Mouse (Mus musculus) stomach, embryonic 14.5 days (tissue): ENCODE results near the gene Atxn10. TPM values are rescaled to one million over a fixed set of nuclear protein-coding genes. Genes with fewer than 3 reads are reported as not detected.

Source experiments
- ATAC-seq: fragments of 200-750 bp; cut with Nextera tagmentation; 2 replicates; pipeline ENCODE4 v1.8.0; 2017; ENCODE audit warnings: low read depth, moderate TSS enrichment; ENCODE audit not compliant: insufficient number of reproducible peaks, insufficient read depth, low FRiP score
- H3K27ac ChIP-seq: fragments of 300-500 bp; sonication (generic); 2 replicates; pipeline ENCODE4 v1.5.1; 2014; ENCODE audit warnings: mild to moderate bottlenecking, low read length, moderate library complexity, mixed read lengths
- H3K27me3 ChIP-seq: fragments of 300-500 bp; sonication (generic); 2 replicates; pipeline ENCODE4 v1.6.1; 2014; ENCODE audit warnings: low read length, control low read depth, mixed read lengths; ENCODE audit not compliant: control insufficient read depth, insufficient read depth
- H3K36me3 ChIP-seq: fragments of 300-500 bp; sonication (generic); 2 replicates; pipeline ENCODE4 v1.6.1; 2014; ENCODE audit warnings: mild to moderate bottlenecking, control low read depth, low read length, moderate library complexity, mixed read lengths; ENCODE audit not compliant: control insufficient read depth, insufficient read depth
- H3K4me1 ChIP-seq: fragments of 300-500 bp; sonication (generic); 2 replicates; pipeline ENCODE4 v1.6.1; 2014; ENCODE audit warnings: low read length, control low read depth, mixed read lengths; ENCODE audit not compliant: control insufficient read depth, insufficient read depth
- H3K4me2 ChIP-seq: fragments of 300-500 bp; sonication (generic); replicated peaks from 2 replicates; pipeline ENCODE4 v1.6.1; 2014; ENCODE audit warnings: low read depth, low read length, control low read depth
- H3K4me3 ChIP-seq: fragments of 300-500 bp; sonication (generic); 2 replicates; pipeline ENCODE4 v1.5.1; 2014; ENCODE audit warnings: low read depth, low read length, control low read depth
- H3K9ac ChIP-seq: fragments of 300-500 bp; sonication (generic); replicated peaks from 2 replicates; pipeline ENCODE4 v1.6.1; 2014; ENCODE audit warnings: low read depth, mild to moderate bottlenecking, control low read depth, low read length, moderate library complexity, mixed read lengths
- H3K9me3 ChIP-seq: fragments of 300-500 bp; sonication (generic); 2 replicates; pipeline ENCODE4 v1.6.1; 2016; ENCODE audit warnings: low read depth, low read length, control low read depth; ENCODE audit not compliant: control insufficient read depth
- WGBS: fragments of 180-500 bp; shearing (Covaris S2); extraction: QIAGEN DNeasy Blood & Tissue Kit; methylation state at CpG from one replicate; pipeline ENCODE4 v1.1.7; 2014; 5-methylcytosine and 5-hydroxymethylcytosine counted together
- polyA plus RNA-seq: library from polyadenylated mRNA; unstranded; fragments of >200 nt; fragmentation: Nextera tagmentation; extraction: Ambion mirVana; gene quantifications from 2 replicates; pipeline ENCODE4 v1.2.1, GENCODE M21; 2014

Atxn10 gene
- polyA plus RNA-seq, 1 experiment from 2014 or later, result 258 TPM

DNA sequence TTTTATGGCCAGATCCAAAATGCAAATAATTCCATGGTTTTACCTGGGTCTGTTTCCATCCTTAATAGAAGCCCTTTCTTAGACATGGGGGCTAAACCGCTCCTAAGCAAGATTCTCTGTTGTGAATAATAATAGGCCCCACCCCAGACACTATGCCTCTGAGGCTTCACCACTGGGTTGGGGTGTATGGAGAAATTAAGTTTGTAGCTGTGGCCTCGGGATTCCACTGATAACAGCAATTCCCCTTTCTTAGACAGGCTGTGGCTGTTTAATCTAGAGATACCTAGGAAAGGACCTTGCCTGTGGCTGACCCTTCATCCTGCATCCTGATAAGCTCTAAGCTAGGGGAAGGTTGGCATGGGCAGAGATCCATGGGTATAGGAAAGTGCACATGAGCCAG lies 78.6 kb downstream of the Atxn10 start:
- Histone ChIP-seq H3K27ac (no peak overlapping the region), H3K4me3 (no peak overlapping the region), H3K4me1 (no peaks in the 10 kb centered on the region), H3K36me3 (no peaks in the 10 kb centered on the region), H3K4me2 (no peak overlapping the region), H3K9me3 (no peaks in the 10 kb centered on the region), H3K27me3 (no peaks in the 10 kb centered on the region), H3K9ac (no peak overlapping the region)
- WGBS, result 89% methylated on average over 2 of the region's 2 CpGs
- no peak for ATAC-seq

DNA sequence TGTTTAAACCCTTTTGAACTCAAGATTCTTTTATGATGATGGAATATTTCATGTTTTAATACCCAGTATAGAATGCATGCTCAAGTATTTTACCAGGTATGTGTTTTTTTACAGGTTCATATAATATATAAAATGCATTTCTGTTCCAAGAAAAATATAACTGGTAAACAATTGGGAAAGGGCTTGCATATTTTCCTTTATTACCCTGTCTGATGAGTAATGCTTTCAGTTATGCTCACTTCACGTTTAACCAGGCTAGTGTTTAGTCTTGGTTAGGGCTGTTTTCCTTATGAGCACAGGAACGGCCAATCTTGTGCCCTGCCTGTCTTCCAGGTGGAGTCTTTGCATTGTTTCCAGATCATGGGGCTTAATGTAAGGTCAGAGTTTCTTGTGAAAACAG lies 84.6 kb downstream of the Atxn10 start:
- H3K36me3 ChIP-seq, result no peaks in the 10 kb centered on the region
- no peak overlapping the region for H3K27ac ChIP-seq
- 51% methylated on average over 2 of the region's 2 CpGs for WGBS
- H3K9me3 ChIP-seq, result no peaks in the 10 kb centered on the region
- H3K27me3 ChIP-seq, result no peaks in the 10 kb centered on the region
- no peak for ATAC-seq
- H3K4me2 ChIP-seq, result no peak overlapping the region
- H3K4me1 ChIP-seq, result no peaks in the 10 kb centered on the region
- no peak overlapping the region for H3K9ac ChIP-seq
- no peak overlapping the region for H3K4me3 ChIP-seq

DNA sequence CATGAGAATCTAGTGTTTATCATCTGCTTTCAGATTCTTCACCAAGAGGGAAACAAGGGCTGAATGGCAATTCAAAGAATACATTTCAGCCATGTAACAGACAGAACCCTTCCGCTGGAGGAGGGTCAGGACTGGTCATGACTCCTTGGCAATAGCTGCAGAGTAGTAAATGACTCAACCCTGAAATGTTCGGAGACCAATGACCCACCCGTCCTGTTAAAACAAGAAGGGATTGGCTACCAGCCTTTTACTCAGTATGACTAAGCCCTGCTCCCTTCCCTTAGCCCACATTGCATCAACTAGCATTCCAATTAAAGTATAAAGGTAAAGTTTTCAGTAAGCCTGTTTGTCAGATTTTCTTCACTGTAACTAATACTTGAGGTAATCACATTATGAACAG lies 88.2 kb downstream of the Atxn10 start:
- ATAC-seq, result no peak
- H3K27me3 ChIP-seq, result no peaks in the 10 kb centered on the region
- H3K4me3 ChIP-seq, result no peak overlapping the region
- 81% methylated on average over 3 of the region's 3 CpGs for WGBS
- H3K4me2 ChIP-seq, result no peak overlapping the region
- no peak overlapping the region for H3K27ac ChIP-seq
- 0 out of 2 replicates have a peak, but pooled peaks cover 3% of the 10 kb centered on the region for H3K4me1 ChIP-seq
- no peaks in the 10 kb centered on the region for H3K9me3 ChIP-seq
- H3K36me3 ChIP-seq, result no peaks in the 10 kb centered on the region
- H3K9ac ChIP-seq, result no peak overlapping the region

DNA sequence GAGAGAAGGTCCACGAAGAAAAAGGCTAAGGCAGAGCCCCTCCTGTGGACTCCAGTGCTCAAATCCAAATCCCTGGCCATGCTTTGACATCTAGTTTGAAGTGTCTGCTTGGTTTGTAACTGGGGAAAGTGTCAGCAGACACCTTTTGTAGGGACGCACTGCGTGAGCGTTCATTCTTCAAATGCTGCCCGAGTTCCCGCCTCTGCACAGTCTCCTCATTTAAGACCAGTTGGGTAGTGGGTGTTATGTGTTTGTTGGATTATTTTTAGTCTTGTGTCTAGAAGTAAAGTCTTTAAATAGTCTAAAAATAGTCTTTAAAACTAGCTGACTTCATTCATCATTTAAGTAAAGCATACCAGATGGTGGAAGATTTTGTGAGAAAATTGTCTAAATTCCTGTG lies 92.1 kb downstream of the Atxn10 start:
- ATAC-seq, result no peak
- H3K4me2 ChIP-seq, result no peak overlapping the region
- no peaks in the 10 kb centered on the region for H3K36me3 ChIP-seq
- H3K4me3 ChIP-seq, result no peak overlapping the region
- WGBS, result 82% methylated on average over 6 of the region's 6 CpGs
- H3K4me1 ChIP-seq, result 0 out of 2 replicates have a peak, but pooled peaks cover 3% of the 10 kb centered on the region
- H3K9me3 ChIP-seq, result no peaks in the 10 kb centered on the region
- H3K27me3 ChIP-seq, result no peaks in the 10 kb centered on the region
- H3K9ac ChIP-seq, result no peak overlapping the region
- H3K27ac ChIP-seq, result no peak overlapping the region

DNA sequence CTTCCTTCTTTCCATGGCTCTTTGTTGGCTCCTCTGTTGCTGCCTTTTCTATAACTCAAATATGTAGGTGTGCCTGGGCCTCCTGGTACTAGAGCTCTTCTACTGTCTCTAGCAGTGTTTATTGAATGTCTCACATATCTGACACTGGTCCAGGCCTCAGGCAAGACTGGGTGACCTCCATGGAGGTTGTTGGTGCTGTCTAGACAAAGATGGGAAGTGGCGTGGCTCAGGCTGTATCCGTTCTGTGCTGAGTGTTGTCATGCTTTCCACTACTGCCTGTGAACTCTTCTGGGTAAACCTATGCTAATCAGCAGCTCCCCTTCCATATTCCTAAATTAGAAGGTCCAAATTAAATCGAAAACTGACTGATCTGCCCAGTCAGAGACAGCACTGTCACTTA lies 106.5 kb downstream of the Atxn10 start:
- Histone ChIP-seq H3K4me1 (no peaks in the 10 kb centered on the region), H3K4me2 (no peak overlapping the region), H3K9ac (no peak overlapping the region), H3K4me3 (no peak overlapping the region), H3K36me3 (peaks cover 26% of the 10 kb centered on the region), H3K27ac (no peak overlapping the region), H3K27me3 (no peaks in the 10 kb centered on the region), H3K9me3 (no peaks in the 10 kb centered on the region)
- 95% methylated on average over 3 of the region's 3 CpGs for WGBS
- no peak for ATAC-seq

DNA sequence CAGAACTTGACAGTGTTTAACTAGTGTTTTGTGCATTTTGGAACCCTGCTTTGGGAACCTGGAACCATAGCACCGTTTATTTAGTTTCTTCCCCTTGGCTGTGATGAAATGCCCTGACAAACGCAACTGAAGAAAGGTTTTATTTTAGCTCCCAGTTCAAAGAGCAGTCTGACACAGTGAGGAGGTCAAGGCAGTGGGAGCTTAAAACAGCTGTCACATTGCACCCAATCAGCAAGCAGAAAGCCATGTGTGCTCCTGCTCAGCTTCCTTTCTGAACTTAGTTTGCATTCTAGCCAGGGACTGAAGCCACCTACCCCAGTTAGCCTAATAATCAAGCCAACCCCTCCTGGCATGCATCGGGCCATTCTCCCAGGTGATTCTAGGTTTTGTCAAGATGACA lies 110.6 kb downstream of the Atxn10 start:
- H3K27me3 ChIP-seq, result no peaks in the 10 kb centered on the region

DNA sequence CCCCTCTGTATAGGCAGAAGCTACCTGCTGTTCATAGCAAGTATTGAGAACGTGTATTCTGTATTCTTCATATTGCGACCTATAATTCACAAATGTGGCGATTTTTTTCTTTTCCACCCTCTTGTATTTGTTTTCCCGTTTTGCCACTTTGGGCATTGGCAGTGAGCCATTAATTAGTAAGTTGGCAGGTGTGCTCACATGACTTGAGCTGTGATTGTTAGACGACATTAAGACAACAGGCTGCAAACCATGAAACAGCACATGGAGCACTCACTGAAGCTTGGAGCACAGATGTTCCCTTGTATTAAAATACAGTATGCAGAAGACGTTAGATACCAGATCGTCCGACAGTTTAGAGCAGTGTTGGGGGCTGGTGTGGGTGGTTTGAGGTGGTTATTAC lies 120.8 kb downstream of the Atxn10 start:
- Histone ChIP-seq H3K36me3 (peaks cover 5% of the 10 kb centered on the region; the same call in 1 of the 2 replicates), H3K27ac (no peak overlapping the region)
- ATAC-seq, result no peak

More for the DNA sequence above, 110.6 kb downstream of the Atxn10 start:
- no peak overlapping the region for H3K4me3 ChIP-seq
- 73% methylated on average over 3 of the region's 3 CpGs for WGBS
- no peak overlapping the region for H3K4me2 ChIP-seq
- no peak overlapping the region for H3K27ac ChIP-seq
- peaks cover 5% of the 10 kb centered on the region; the same call in 1 of the 2 replicates for H3K36me3 ChIP-seq
- no peak for ATAC-seq
- H3K9ac ChIP-seq, result no peak overlapping the region
- H3K4me1 ChIP-seq, result no peaks in the 10 kb centered on the region
- no peaks in the 10 kb centered on the region for H3K9me3 ChIP-seq

DNA sequence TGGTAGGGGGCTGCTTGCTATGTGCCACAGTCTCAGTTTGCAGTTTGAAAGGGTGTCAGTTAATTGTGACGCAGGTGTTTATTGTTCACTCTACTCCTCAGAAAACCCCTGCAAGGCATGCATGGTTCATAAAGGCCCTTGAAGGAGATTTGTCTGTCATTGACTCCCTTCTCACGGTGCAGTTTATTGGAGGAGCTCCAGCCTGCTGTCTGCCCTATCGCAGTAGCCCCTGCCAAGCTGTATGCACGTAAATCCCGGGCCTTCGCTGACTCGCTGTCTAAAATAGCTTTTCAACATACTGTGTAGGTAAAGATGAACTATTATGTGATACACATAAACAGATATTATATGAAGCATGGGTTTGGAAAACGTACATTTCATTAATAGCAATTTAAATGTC lies 121.8 kb downstream of the Atxn10 start:
- Histone ChIP-seq H3K4me1 (no peaks in the 10 kb centered on the region), H3K27ac (no peak overlapping the region), H3K36me3 (peaks cover 12% of the 10 kb centered on the region; the same call in 1 of the 2 replicates), H3K4me3 (no peak overlapping the region), H3K27me3 (no peaks in the 10 kb centered on the region), H3K9me3 (no peaks in the 10 kb centered on the region), H3K9ac (no peak overlapping the region), H3K4me2 (no peak overlapping the region)
- ATAC-seq, result no peak
- WGBS, result 67% methylated on average over 8 of the region's 8 CpGs

More for the DNA sequence above, 120.8 kb downstream of the Atxn10 start:
- no peak overlapping the region for H3K4me3 ChIP-seq
- H3K9me3 ChIP-seq, result no peaks in the 10 kb centered on the region
- H3K4me2 ChIP-seq, result no peak overlapping the region
- H3K27me3 ChIP-seq, result no peaks in the 10 kb centered on the region
- H3K4me1 ChIP-seq, result no peaks in the 10 kb centered on the region
- 84% methylated on average over 8 of the region's 8 CpGs for WGBS
- H3K9ac ChIP-seq, result no peak overlapping the region

DNA sequence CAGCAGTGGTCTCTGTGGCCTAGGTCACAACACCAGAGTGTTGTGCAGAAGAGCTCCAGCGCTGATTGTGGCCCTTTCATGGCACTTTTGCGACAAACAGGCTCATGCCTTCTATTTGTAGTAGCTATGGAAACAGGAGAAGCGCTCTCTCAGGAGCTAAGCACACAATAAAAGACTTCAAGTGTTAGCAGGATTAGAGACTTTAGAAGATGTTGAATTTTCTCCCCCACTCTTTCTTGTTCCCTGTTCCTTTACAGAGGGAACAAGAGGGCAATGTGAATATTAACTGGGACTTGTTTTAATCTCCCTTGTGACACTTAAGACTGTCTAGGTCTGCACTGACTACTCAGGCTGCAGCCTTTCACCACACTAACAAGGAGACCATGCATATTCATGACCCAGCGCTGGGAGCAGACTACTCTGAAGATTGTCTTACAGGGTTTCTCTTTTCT lies 122.6 kb downstream of the Atxn10 start:
- Histone ChIP-seq H3K36me3 (peaks cover 19% of the 10 kb centered on the region; the same call in 1 of the 2 replicates), H3K4me1 (no peaks in the 10 kb centered on the region), H3K27me3 (no peaks in the 10 kb centered on the region), H3K9me3 (no peaks in the 10 kb centered on the region), H3K9ac (no peak overlapping the region), H3K4me2 (no peak overlapping the region), H3K4me3 (no peak overlapping the region), H3K27ac (no peak overlapping the region)
- no peak for ATAC-seq
- 56% methylated on average over 4 of the region's 4 CpGs for WGBS
